Mouse (Mus musculus): ENCODE data around the gene Ak9.
"Not testable (repeated sequence)": the region's sequence is repeated elsewhere in the genome, so short reads cannot be mapped to it uniquely, and the experiment has no call there.

Ak9 gene

GRCm38 (mm10) chr10:41341346-41341745 is 37.6 kb downstream of the Ak9 start:
- no peak for DNase-seq

- no peak for DNase-seq
Measured at GRCm38 (mm10) chr10:41365086-41365485, 61.3 kb downstream of the Ak9 start.

GRCm38 (mm10) chr10:41380466-41380865 is 76.7 kb downstream of the Ak9 start:
- no peak for DNase-seq

GRCm38 (mm10) chr10:41385506-41386221 is 81.9 kb downstream of the Ak9 start:
- DNase-seq = no peak

GRCm38 (mm10) chr10:41393555-41393954 is 89.8 kb downstream of the Ak9 start:
- no peak for DNase-seq

GRCm38 (mm10) chr10:41401097-41401496 is 97.3 kb downstream of the Ak9 start:
- DNase-seq = no peak

GRCm38 (mm10) chr10:41403364-41403763 is 99.6 kb downstream of the Ak9 start:
- DNase-seq = no peak

GRCm38 (mm10) chr10:41403893-41404612 is 100.3 kb downstream of the Ak9 start:
- no peak for DNase-seq

GRCm38 (mm10) chr10:41410176-41410575 is 106.4 kb downstream of the Ak9 start:
- not testable (repeated sequence) for DNase-seq

GRCm38 (mm10) chr10:41410821-41411220 is 107.0 kb downstream of the Ak9 start:
- DNase-seq = not testable (repeated sequence)

- DNase-seq = not testable (repeated sequence)
Measured at GRCm38 (mm10) chr10:41413471-41413870, 109.7 kb downstream of the Ak9 start.

GRCm38 (mm10) chr10:41415368-41415767 is 111.6 kb downstream of the Ak9 start:
- not testable (repeated sequence) for DNase-seq

- no peak for DNase-seq
Measured at GRCm38 (mm10) chr10:41420496-41421200, 116.9 kb downstream of the Ak9 start.

- DNase-seq = no peak
Measured at GRCm38 (mm10) chr10:41423681-41424080, 119.9 kb downstream of the Ak9 start.

GRCm38 (mm10) chr10:41426368-41426767 is 122.6 kb downstream of the Ak9 start:
- DNase-seq = no peak

GRCm38 (mm10) chr10:41434624-41435023 is 130.8 kb downstream of the Ak9 start:
- DNase-seq = peak; percentile 24

GRCm38 (mm10) chr10:41435141-41435540 is 131.4 kb downstream of the Ak9 start:
- DNase-seq = no peak

- no peak for DNase-seq
Measured at GRCm38 (mm10) chr10:41448216-41448615, 144.4 kb downstream of the Ak9 start.

GRCm38 (mm10) chr10:41449684-41450083 is 145.9 kb downstream of the Ak9 start:
- DNase-seq = peak; percentile 14

- DNase-seq = peak; percentile 92
Measured at GRCm38 (mm10) chr10:41450137-41450670, 146.4 kb downstream of the Ak9 start, which contains the start of gene Zbtb24. Gene Zbtb24, plus strand, starts transcription at chr10:41450383.

GRCm38 (mm10) chr10:41450780-41451522 is 147.2 kb downstream of the Ak9 start:
- no peak for DNase-seq

GRCm38 (mm10) chr10:41451656-41452055 is 147.9 kb downstream of the Ak9 start:
- no peak for DNase-seq

GRCm38 (mm10) chr10:41452791-41453190 is 149.0 kb downstream of the Ak9 start:
- no peak for DNase-seq

Data from right cerebral cortex, postnatal 4 days (tissue).